Mouse (Mus musculus) MN1 (cell line): ENCODE measurements around the gene Klk1b4.
"Not testable (repeated sequence)": the region's sequence is repeated elsewhere in the genome, so short reads cannot be mapped to it uniquely, and the experiment has no call there.

Experiments
- DNase-seq: peaks from one replicate; pipeline ENCODE4 v3.0.0-alpha.2; 2016; ENCODE audit warnings: low spot score

The Klk1b4 gene

DNA sequence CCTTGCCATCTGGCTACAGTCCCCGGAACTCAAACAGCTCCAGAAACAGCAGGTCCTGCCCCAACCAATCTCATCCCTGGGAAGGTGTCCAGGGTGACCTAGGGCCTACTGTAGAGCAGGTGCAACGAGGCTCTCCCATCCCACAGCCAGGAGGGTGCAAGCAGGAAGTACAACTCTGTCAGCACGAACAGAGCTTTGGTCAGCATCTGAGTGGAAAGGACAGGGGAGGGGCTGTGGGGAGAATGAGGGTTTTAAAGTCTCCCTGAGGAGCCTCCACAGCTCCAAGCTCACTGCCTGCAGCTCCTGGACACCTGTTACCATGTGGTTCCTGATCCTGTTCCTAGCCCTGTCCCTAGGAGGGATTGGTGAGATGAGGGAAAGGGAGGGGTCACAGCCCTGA lies at the start of gene Klk1b4:
TSS of gene Klk1b4 (plus strand) at position 301 of the 400 bp plus-strand sequence.
- DNase-seq, result not testable (repeated sequence)

DNA sequence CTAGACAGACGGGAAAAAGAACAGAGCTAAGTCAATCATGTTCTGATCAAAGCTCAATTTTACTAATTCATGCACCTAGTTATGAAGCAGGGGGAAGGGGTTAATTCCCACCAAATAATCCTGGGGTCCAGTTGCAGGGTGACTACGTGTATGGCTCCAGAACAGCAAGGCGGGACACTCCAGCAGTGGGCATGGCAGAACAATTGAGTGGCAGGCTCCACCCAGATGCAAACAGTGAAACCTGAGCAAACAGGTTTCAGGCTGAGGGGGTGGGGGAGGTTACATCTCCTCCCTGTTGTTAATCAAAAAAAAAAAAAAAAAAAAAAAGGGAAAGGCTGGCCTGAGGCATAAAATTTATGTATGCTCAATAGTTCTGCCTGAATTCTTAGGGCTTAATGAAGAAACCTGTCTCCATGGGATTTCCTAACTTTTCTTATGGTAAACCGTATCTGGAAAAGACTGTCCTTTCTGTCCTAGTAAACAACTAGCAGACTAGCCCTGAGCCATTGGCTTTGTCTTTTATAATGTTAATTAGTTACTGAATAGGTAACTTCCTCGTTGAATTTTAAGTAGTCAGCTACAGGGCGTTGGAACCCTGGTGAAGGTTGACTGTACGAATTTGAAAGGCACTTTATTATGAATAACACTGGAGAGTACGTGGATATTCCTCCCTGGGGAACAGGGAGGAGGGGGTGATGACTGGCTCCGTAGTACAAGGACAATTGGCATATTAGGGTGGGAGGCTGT lies 27.8 kb upstream of the Klk1b4 start:
- DNase-seq, result no peak

GRCm38 (mm10) chr7:44186516-44186915 lies 20.7 kb upstream of the Klk1b4 start:
- DNase-seq, result not testable (repeated sequence)

DNA sequence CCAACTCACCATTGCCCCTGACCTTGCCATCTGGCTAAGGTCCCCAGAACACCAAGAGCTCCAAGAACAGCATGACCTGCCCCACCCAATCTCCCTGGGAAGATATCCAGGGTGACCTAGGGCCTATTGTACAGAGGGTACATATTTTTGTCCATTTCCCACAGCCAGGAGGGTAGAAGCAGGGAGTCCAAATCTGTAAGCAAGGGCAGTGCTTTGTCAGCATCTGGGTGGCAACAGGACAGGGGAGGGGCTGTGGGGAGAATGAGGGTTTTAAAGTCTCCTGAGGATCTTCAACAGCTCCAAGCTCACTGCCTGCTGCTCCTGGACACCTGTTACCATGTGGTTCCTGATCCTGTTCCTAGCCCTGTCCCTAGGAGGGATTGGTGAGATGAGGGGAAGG lies 19.3 kb upstream of the Klk1b4 start, which contains the start of gene Klk1b24:
TSS of gene Klk1b24 (plus strand) at position 301 of the 400 bp plus-strand sequence.
- not testable (repeated sequence) for DNase-seq

DNA sequence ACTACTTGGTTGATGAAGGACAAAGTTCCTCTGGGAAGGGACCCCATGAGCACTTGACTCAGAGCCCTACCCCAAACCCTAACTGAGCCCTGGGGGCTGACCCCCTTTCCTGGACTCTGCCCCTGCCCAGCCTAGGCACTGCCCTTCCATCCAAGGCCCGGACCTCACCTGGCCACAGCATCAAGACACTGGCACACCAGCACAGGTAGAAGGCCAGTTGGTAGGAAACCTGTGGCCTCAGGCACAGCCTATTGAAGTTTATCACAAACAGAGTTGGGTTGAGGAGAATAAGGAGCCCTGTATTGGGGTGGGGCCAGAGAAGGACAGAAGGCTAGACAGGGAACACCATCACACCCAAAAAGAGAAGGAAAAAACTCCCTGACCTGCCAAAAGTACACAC lies 13.8 kb upstream of the Klk1b4 start:
- not testable (repeated sequence) for DNase-seq

- DNase-seq, result no peak
These were observed 9.3 kb upstream of the Klk1b4 start, which contains the start of gene Klk1b3 for GRCm38 (mm10) chr7:44197891-44198290. Gene Klk1b3 (plus strand): TSS chr7:44198191.

- DNase-seq, result no peak
These were observed 1.1 kb downstream of the Klk1b4 start for GRCm38 (mm10) chr7:44208307-44208706.

GRCm38 (mm10) chr7:44215645-44216044 lies 8.4 kb downstream of the Klk1b4 start, which contains the start of gene Klk1b5:
Gene Klk1b5 (plus strand): TSS chr7:44215945.
- no peak for DNase-seq

DNA sequence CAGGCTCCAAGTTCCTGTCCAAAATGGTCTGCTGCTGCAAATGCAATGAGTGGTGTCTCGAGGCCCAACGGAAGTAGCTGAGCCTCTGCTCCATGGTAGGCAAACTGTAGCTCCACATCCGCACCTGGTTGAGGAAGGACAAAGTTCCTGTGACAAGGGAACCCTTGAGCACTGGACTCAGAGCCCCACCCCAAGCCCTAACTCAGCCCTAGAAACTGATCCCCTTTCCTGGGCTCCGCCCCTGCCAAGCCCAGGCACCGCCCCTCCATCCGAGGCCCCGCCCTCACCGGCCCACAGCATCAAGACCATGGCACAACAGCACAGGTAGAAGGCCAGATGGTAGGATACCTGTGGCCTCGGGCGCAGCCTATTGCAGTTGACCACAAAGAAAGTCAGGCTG lies 14.4 kb downstream of the Klk1b4 start:
- DNase-seq, result not testable (repeated sequence)

DNA sequence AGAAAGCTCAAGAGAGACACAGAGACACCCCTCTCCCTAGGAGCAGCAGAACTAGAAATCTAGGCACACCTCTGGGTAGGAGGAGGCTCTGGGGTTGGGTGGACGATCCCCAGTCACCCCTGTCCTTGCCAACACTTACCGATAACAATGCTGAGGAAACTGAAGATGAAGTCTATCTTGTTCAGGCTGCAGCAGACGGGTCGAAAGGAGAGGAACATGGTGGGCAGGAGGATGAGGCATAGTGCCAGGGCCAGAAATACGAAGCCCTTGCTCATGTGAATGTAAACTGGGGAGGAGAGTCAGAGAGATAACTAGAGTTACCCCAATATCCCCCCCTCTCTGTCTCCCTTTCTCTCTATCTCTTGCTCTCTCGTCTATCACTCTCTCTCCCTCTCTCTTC lies 15.1 kb downstream of the Klk1b4 start:
- DNase-seq, result not testable (repeated sequence)

DNA sequence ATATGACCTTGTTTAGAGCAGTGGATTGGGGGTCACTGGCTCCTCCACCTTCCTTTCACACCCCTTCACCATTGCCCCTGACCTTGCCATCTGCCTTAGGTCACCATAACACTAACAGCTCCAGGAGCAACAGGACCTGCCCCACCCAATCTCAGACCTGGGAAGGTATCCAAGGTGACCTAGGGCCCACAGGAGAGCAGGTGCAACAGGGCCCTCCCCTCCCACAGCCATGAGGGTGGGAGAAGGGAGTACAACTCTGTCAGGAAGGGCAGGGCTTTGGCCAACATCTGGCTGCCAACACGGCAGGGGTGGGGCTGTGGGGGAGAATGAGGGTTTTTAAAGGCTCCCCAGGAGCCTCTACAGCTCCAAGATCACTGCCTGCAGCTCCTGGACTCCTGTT lies 17.8 kb downstream of the Klk1b4 start, which contains the start of gene Klk1:
TSS of gene Klk1 (plus strand) at position 285 of the 400 bp plus-strand sequence.
- no peak for DNase-seq

DNA sequence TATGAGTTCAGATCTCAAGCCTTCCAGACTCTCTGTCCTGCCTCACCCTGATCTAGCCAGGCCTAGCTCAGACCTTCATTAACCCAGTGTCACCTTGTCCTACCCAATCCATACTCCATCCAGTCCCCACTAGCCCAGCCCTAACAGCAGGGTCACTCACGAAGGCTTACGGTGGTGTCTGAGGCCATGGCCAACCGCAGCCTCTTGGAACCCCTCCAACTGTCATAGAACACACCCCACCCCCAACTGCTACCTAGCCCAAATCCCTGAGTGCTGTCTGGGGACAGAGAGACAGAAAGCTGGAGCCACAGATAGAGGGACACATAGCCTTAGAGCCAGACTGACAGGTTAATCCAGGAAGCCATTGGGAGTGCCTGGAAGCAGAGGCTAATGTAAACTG lies 28.7 kb downstream of the Klk1b4 start, which contains the start of gene Gm36864:
TSS of gene Gm36864 (plus strand) at position 269 of the 400 bp plus-strand sequence.
- no peak for DNase-seq

DNA sequence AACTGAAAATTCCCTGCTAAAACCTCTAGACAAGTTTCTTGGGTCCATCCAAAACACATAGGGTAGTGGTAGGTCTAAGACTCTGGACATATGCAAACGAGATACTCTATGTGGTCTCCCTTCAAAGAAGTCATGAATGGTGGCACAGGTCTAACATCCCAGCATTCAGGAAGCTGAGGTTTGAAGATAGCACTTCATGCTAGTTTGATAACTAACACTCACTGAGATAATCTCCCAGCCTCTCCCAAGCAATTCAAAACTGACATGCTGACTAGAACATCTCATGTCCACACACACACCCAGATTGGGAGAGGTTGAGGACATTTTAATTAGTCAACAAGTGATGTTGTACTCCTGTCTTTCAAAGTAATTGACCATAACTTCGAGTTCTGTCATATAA lies 32.7 kb downstream of the Klk1b4 start:
- no peak for DNase-seq

DNA sequence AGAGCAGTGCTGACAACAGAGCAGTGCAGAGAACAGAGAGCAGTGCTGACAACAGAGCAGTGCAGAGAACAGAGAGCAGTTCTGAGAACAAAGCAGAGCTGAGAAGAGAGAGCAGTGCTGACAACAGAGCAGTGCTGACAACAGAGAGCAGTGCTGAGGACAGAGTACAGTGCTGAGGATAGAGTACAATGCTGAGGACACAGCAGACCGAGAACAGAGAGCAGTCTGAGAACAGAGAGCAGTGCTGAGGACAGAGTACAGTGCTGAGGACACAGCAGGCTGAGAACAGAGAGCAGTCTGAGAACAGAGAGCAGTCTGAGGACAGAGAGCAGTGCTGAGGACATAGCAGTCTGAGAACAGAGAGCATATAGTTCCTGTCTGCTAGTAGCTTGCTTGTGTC lies 33.5 kb downstream of the Klk1b4 start:
- no peak for DNase-seq

DNA sequence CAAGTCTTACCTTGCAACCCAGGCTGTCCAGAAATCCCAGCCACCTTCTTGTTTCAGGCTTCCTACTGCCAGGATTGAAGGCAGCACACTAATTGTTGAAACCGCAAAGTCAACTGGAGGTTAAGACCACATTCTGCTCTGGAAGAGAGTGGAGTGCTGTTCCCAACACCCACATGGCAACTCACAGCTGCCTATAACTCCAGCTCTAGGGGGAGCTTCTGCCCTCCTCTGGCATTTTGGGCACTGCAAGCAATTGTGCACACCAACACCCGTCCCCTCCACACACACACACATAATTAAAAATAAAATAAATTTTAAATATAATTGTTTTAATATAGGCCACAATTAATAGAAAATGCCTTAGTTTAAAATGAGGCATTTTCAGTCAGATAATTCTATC lies 33.9 kb downstream of the Klk1b4 start:
- no peak for DNase-seq

DNA sequence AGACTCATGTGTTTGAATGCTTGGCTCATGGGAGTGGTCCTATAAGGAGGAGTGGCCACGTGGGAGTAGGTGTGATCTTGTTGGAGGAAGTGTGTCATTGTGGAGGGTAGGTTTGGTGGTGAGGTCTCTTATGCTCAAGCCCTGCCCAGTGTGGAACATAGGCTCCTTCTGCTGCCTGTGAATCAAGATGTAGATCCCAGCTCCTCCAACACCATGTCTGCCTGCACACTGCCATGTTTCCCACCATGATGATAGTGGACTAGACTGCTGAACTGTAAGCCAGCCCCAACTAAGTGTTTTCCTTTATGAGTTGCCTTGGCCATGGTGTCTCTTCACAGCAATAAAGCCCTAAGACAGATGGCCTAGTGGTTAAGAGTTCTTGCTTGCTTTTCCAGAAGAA lies 36.8 kb downstream of the Klk1b4 start:
- DNase-seq, result no peak

- DNase-seq, result peak; percentile 90
These were observed 39.1 kb downstream of the Klk1b4 start, which contains the start of the genes 1700028J19Rik and 2410002F23Rik for GRCm38 (mm10) chr7:44246055-44246983. Gene 1700028J19Rik (minus strand): TSS chr7:44246695. Gene 2410002F23Rik (plus strand): TSS chr7:44246722.

DNA sequence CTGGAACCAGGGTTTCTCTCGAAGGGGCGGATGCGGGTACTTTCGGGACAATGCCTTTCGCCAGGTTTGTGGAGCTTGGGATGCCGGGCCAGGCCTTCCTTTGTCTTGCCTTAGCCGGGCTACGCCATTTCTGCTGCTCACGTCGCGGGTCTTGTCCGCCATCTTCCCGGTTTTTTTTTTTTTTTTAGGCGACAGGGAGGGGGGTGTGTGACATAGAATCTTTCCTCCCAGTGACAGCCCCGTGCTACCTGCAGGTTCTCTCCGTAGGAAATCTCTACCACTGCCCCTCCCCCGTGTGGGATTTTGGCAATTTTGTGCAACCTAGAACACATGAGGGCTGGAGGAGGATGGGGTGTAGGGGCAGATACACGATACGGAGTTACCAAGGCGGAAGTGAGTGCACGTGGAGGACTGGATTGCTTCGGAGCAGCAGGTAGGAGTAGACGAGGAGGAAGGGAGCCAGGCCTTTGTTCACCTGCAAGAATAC lies 39.8 kb downstream of the Klk1b4 start:
- DNase-seq, result peak; percentile 62

DNA sequence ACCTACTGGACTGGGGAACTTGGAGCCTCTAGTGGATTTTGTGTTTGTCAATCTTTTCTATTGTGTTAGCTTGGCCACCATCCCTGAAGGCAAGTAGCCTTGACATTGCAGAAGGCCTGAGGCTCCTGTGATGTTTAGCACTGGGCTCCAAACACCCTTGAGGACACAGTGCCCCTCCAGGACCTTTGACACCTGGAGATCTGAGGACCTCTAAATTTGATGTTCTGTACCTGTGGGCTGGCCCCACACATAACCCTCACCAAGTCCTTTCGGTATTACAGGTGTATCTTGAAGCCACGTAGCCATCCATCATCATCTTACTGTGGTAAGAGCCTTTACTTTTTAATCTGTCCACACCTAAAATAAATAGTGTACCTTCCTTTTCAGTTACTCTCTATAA lies 40.7 kb downstream of the Klk1b4 start:
- no peak for DNase-seq

GRCm38 (mm10) chr7:44249248-44249647 lies 42.0 kb downstream of the Klk1b4 start:
- DNase-seq, result no peak

DNA sequence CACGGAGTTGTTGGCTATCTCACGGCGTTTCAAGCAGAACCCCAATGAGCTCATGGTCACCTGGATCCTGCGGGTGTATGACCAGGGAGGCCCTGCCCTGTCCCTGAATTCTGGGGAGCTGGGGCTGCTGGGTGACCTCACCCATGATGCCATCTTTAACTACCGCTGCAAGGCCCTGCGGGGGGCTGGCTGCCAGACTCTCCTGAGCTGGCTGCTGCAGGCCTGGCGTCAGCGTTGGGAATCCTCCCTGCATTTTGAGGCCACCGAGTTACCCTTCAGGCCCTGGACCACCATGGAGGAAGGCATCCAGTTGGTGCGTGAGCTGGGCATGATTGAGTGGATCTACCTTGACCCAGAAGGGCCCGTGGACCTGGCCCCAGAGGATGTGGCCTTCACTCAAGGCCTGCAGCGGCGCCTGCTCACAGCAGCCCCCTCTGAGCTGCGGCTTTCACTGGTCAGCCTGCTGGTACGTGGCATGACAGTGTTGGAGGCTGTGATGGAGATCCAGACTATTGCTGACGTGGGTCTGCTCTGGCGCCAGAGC lies 43.6 kb downstream of the Klk1b4 start:
- not testable (repeated sequence) for DNase-seq
